Mouse (Mus musculus): Measurements from ENCODE around the gene Hes1.
A peak's percentile ranks its signal among the peaks of the same experiment; 100 is the strongest.

DNA sequence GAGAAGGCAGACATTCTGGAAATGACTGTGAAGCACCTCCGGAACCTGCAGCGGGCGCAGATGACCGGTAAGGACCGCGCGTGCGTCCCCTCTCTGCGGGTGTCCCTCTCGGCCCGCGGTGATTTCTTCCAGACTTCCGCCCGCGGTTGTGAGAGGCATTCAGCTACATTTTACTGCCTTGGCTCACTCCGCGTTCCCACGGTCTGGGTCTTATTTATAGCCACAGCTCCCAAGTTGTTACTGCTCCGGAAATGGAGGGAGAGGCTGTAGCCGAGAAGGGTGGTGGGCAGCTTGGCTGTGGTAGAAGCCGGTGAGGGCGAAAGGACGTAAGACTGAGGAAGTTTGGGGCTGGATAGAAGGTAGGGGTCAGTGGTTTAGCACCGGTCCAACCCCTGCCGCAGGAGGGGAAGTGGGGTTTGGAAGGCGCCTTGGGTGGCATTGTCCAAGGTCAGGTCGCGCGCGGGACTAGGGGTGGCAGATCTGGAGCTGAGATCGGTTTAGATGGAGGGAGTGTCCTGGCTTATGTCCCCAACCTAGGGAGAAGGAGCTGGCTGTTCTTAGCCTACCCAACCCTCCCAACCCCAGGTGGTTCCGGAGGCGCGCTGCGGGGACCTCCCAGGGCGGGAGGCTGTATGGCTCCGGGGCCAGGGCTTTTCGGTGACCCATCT is 2.1 kb downstream of the Hes1 start:
- TF ChIP-seq POLR2A (IDR thresholded peaks at IDR 0.05; ENCODE audit: insufficient read length, low read depth) (peak; percentile 2), E2F4 (IDR thresholded peaks at IDR 0.05; ENCODE audit: insufficient read depth) (no peak), MAX (IDR thresholded peaks at IDR 0.05; ENCODE audit: low read depth) (no peak), TCF12 (IDR thresholded peaks at IDR 0.05; ENCODE audit: insufficient read depth, poor library complexity, severe bottlenecking) (no peak), USF1 (IDR thresholded peaks at IDR 0.05; ENCODE audit: low read depth) (no peak), SRF (IDR thresholded peaks at IDR 0.05; ENCODE audit: control insufficient read depth, insufficient read length, low read depth) (no peak)
